Mouse (Mus musculus) neural tube, embryonic 10.5 days (tissue): ENCODE results near the gene 9230112D13Rik.
A peak's percentile ranks its signal among the peaks of the same experiment; 100 is the strongest.

Experiments
- DNase-seq: peaks from one replicate; pipeline ENCODE4 v3.0.0-alpha.2; 2017; ENCODE audit warnings: low spot score; ENCODE audit errors: extremely low spot score

The 9230112D13Rik gene

DNA sequence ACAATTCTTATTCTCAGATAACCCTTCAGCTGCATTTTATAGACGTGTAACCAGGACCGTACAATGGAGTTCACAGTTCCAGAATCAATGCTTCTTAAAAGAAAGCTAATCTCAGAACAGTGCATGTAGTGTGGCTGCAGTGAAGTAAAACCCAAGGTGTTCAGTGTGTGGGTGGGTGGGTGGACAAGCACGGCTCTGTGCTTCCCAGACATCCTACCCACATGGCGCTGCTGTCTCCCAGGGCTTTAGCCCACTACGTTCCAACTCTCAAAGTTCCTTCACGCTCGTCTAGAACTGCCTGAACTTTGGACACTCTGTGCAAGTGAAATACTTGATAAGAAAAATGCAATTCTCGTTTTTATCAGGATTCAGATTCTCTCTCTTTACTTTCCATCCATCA lies at the start of gene 9230112D13Rik:
Gene 9230112D13Rik, minus strand, starts transcription at position 101 of the 400 bp plus-strand sequence.
- no peak for DNase-seq

DNA sequence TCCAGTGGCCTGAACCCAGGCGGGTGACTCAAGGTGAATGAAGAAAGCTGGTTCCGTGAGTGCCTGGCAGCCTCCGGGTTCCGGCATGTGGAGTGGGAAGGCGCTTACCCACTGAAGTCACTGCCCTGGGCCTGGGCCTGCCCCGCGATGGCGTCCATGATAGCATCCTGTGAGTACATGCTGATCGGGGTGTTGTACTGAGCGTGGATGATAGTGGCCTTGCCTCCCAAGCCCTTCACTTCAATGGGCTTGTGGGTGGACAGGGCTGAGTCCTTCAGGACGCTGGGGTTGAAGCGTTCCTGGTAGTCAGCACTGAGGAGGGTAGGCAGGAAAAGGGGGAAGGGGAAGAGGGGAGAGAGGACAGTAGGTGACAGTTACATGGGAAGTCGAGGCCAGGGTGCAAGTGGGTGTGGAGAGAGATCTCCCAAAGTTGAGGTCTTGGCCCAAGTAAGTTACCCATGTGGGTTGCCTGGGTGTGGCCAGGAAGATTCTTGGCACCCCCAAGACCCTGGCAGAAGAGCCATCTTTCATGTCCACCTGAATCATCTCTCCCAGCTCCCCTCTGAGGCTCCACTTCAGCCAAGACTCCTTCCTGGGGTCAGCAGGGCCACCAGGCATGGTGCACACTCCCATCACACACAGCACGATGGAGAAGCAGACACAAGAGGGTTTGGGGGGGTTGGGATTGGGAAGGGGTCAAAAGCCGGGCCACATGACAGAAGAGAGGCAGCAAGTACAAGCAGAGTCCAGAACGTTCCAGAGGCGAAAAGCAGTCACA lies 49.2 kb upstream of the 9230112D13Rik start:
- DNase-seq: no peak

DNA sequence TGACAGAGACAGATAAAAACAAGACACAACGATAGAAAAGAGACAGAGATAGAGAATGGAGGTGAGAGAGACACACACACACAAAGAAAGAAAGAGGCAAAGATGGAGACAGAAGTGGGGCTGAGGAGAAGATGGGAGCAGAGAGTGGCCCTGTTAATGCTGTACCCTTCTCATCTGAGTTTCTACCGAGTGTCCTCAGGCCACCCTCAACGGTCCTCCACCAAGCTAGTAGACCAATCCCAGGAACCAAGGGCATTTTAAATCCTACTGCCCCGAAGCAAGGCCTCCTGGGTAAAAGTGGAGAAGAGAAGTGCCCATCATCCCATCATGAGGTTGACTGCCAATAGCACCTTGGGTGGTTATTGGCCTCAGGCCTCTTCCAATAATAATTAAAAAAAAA lies 48.3 kb upstream of the 9230112D13Rik start:
- DNase-seq: no peak

DNA sequence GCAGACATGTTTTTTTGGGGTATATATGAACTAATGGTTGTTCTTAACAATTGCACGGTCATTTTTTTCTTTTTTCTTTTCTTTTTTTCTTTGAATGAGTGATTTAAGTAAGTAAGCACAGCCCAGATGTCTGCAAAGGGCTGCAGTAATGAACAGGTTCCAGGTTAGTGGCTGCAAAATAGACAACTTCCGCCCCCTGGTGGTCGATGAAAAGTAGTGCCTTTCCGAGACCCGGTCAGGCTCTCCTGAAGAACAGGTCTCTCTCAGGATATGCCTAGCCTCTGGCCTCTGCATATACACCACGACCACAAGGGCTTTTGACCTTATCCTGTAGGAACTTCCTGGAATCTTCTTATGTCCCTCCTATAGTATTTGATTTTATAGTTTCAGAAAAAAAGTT lies 47.7 kb upstream of the 9230112D13Rik start:
- peak; percentile 82 for DNase-seq

DNA sequence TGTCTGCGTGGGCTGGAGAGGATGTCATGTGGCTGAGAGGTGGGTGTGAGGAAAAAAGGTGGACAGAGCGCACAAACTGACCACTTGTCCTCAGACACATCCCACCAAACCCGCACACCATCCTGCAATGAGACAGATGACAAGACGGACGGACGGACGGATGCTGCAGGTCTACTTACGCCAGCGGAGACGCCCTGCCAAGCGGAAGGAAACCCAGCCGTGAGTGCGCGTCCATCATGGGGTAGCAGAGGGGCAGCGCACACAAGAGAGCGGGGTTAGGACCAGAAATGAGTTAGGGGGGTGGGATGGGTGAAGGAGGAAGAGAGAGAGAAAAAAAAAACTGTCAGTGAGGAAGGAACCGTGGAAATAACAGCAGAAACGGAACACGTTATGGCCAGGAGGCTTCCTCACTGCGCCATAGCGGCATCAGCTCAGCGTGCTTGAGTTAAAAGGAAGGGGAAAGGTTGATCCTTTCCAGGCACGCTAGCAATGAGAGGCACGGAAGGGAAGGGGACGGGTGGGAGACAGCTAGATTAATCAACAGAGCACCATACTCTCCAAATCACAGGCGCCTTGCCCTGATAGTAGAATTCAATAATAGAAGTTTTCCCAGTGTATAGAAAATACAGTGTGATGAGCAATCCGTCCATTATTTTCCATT lies 47.1 kb upstream of the 9230112D13Rik start:
- DNase-seq: no peak

DNA sequence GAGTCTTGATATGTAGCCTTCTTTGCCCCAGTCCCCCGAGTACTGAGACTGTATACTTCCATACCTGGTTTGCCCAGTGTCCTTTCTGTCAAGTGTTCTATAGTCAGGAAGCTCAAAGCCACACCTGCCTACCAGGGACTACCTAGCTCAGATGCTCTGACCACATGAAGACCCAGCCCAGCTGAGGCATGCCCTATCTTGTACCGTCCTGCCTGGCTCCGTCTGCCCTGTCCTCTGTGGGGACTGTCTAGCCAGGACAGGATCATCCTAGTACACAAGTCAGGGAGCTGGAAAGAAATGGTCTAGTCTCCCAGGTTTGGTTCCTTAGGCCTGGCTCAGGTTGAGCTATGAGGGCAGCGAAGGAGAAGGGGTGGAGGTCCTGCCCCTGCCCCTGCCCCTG lies 46.0 kb upstream of the 9230112D13Rik start:
- DNase-seq: no peak

DNA sequence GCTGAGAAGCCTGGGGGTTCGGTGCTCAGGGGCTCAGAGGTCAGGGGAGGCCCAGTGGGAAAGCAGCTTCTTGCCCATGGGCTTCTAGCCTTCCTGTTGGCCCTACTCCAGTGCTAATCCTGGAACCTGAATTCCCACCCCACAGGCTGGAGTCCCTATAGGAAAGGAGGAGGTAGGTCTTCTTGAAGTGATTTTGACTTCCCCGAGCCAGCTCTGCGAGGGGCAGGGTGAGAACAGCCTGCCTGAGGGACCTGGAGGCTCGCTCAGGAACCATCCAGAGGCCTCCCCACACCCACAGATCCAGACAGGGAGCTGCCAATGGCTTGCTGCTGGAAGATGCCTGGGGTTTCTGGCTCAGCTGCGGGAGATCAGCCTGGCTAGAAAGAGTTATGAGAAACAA lies 45.1 kb upstream of the 9230112D13Rik start:
- no peak for DNase-seq

DNA sequence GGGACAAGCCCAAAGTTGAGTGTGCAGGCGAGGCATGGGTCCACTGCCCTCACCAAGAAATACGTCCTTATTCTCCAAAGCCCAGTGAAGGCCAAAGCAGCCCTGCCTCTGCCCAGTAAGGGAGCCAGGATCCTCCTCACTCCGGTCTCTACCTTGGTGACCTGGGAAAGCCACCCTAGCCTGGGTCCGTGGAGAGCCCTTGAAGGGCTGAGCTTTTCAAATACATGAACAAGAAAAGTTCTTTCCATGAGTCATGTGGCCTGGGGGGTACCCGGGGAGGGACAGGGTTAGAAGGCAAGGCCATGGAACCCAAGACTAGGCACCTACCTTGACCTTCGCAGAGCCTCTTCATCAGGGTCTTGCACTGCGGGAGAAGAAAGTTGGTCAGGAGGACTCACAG lies 43.9 kb upstream of the 9230112D13Rik start:
- no peak for DNase-seq

DNA sequence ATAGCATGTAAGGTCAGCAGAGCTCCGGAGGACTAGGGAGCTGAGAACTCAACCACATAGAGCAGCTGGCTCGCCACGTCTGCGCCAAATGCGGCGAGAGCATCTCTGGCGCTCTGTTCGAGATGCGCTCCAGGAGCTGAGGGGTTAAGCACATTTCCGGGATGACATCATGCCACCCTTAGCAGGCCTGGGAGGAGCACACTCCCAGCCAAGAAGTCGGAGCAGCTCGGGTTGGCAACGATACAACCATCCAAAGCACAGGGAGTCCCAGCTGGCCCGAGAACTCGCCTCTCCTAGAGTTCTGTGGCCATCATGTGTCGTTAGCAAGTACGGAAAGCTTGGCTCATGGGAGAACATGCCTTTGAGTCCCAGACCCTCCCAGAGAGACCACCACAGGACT lies 43.1 kb upstream of the 9230112D13Rik start:
- no peak for DNase-seq

DNA sequence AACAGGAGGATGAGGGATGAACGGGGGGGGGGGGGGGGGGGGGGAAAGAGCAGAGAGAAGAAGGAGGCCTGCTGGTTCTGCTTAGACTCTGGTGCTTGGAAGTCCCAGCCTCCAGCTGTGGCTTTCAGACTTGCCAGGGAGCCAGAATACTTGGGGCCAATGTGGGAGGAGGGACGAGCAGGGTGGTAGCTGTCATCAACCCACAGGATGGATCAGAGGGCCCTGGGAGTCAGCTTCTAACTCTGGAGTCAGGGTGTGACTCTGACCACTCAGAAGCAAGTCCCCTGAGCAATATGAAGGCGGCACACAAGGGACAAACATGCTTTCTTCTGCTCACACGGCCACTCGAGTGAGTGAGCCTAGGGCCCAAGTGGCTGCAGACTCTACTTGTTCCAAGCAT lies 42.0 kb upstream of the 9230112D13Rik start:
- no peak for DNase-seq

DNA sequence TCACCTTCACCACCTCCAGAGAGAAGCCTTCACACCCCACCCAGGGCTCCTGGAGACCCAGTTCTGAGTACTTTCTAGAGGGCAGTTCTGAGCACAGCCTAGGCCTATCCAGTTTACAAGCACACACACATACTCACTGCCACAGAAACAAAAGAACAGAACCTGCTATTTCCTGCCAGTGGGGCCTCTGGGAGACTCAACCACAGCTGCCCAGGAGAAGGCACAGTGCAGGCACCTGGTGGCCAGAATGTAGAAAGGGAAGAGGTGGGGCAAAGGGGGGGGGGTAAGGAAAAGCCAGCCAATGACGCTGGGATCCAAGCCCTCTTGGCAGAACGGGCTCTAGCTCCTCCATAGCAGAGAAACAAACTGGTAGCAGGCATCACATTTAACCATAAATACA lies 39.8 kb upstream of the 9230112D13Rik start:
- DNase-seq: no peak

DNA sequence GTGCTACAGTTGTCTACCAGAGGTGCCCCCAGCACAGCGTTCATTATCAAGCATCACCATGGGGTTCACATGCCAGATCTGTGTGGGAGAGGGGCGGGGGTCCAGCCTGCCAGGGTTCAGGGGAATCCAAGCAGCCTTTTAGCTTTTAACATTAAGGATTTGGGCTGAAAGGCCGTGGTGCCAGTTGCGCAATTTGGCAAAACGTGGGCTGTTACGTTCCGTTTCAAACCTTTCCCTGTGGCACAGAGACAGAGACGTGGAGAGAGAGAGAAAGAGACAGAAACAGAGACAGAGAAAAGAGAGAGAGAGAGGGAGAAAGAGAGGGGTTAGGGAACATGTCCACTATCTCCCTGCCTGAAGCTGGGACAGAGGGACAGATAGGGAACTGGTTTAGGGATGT lies 39.0 kb upstream of the 9230112D13Rik start:
- no peak for DNase-seq

DNA sequence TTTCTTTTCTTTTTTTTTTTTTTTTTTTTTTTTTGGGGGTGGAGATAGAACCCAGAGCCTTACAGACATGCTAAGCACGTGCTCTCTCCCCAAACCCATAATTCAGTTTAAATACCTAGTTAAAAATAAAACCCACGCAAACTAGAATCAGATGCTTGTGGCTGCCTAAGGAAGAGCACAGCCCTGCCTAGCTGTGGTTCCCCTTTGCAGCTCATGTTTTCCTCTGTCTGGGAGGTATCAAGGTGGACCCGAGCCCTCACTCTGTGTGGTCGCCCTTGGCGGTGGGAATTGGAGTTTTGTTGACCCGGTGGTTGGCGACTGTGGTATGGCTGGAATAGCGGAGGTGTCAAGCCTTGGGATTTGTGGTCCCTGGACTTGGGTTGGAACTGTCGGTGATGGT lies 36.3 kb upstream of the 9230112D13Rik start:
- DNase-seq: no peak

DNA sequence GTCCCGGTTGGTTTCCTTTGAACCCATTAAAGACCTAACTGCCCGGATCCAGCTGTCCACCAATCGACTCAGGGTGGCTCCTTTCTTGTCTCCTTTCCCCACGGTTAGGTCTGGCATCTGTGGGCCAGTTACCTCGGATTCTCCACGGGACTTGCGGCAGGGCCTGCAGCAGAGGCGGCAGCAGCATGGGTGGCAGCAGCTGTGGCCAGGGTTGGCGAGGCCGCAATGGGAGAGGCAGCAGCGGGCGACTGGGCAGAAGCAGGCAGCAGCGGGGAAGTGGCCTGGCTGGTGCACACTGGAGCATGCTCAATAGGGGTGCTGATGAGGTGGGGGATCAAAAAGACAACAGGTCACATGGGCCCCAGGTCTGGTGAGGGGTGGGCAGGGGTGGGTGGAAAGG lies 32.6 kb upstream of the 9230112D13Rik start:
- no peak for DNase-seq

DNA sequence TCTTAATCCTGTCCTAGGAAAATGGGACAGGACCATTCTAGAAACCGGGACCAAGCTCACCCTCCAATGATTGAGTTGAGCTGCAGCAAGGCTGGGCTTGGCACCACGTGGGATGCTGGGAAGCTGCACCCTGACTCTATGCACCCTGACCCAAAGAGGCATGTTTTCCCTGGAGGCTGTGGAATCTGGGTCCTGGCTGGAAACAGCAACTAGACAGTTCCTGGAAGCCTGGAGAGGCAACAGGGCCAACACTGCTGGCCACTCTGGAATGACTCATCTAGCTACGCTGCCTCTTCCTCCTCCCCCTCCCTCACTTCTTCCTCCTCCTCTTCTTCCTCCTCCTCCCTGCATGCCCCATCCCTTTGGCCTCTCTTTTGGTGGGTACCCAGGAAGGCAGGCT lies 31.4 kb upstream of the 9230112D13Rik start:
- DNase-seq: no peak

DNA sequence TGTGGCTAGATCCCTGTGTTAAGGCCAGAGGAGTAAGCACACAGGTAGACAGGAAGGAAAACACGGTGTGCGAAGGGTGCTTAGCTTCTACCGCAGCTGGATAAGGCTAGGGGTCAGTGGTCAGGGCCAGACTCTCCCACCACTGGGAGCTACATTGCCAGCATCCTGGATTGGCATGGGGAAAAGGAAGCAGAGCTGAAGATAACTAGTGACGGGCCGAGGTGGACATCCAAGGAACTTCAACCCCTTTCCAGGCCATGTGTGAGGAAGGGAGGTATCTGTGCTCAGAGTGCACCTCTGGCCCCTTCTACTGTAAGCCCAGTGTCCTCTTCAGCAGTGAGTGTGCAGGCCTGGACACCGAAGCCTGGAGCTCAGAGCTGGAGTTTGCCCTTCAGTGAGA lies 30.9 kb upstream of the 9230112D13Rik start:
- DNase-seq: no peak

DNA sequence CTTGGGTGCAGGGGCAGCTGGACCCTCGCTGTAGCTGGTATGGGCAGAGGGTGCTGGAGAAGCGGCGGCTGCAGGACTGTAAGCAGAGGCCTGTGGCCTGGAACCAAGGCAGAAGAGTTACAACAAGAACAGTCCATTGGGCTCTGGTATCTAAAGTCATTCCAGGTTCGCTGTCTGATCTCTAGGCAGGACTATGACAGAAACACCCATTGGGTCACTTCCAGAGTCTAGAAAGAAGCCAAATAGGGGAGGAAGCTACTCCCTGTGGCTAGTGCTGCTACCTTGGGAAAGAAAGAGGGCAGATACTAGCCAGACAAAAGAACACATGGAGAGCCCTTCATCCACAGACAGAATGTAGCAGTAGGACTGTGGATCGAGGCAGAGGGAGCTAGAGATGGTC lies 29.6 kb upstream of the 9230112D13Rik start:
- no peak for DNase-seq

DNA sequence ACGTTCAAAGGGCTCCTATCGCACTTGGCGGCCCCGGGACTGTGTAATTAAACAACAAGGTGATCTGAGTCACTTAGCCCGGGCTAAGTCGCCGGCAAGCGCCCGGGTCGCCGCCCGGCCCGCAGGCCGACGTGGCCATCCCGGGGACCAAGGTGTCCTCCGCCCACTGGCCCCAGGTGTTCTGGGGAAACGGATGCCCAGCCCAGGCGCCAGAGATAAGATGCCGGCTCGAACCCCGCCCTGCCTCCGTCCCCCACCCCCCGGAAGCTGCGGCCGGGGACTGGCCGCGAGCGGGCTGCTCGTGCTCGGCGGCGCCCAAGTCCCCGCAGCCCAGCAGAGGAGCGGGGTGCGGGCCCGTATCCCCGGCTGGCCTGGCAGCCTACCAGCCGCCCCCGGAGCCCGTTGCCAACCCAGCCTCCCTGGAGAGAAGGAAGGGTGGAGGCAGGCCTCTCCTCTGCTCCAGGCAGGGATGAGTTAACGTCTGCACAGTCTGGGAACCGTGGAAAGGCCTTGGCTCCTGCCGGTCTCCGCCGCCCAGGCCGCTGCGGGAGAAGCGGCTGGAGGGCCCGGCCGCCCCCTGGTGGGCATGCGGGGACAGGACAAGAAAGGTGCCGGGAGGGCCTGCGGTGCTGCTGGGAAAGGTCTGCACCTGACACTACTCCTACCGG lies 26.5 kb upstream of the 9230112D13Rik start:
- DNase-seq: peak; percentile 93

DNA sequence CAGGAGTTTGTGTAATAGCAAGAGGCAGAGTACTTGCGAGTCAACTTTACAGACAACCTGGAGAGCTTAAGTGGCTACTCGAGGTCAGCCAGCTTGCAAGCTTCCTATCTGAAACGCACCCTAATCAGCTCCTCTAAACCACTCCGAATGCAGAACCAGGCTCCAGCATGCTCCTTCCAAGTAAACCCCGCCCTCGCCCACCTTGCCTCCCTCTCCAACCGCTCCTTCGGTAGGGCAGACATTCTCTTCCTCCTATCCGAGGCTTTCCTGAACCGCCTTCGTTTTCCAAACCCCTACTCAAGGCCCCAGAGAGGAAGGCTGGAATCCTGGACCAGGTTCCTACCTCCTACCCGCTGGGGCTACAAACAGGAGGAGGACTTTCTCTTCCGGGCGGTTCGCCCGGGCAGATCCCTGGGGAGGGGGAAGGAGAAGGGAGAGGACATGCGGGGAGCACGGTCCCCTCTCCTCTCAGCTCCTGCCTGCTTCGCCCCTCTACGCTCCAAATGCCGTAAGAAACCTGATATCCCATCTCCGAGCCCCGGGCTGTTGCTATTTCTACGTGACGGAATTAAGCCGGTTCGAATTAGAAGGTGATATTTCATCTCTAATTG lies 25.9 kb upstream of the 9230112D13Rik start:
- peak; percentile 77 for DNase-seq

DNA sequence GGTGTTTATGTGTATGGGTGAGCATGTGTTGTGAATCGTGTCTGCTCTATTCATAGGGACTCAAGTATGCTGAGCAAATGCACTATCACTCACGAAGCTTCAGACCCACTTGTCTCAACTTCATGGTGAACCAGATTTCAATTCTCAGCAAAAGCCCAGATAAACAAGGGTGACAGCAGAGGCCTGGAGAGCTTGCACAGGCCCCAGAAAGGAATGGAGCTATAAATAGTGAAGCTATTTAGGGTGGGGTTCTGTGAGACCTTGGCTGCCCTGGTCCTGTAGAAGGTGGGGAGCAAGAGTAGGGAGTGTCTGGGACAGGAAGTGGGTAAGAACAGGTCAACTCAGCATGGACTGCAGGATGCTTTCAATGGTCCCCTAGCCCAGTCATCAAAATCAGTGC lies 21.9 kb upstream of the 9230112D13Rik start:
- no peak for DNase-seq

DNA sequence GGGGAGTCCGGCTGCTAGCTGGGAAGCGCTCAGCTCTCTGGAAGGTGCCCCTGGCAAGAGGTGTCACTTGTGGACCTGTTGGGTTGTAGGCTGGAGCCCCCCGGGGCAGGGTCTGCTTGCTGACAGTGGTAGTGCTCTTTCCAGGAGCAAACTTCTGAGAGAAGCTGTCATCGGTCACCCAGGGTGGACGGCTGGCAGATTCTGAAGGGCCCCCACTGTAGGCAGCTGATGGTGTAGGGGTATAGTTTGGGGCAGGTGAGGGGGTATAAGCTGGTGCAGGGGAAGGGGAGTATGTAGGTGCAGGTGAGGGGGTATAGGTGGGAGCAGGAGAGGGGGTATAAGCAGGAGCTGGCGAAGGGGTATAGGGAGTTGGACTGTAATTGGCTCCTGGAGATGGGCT lies 21.4 kb upstream of the 9230112D13Rik start:
- no peak for DNase-seq

DNA sequence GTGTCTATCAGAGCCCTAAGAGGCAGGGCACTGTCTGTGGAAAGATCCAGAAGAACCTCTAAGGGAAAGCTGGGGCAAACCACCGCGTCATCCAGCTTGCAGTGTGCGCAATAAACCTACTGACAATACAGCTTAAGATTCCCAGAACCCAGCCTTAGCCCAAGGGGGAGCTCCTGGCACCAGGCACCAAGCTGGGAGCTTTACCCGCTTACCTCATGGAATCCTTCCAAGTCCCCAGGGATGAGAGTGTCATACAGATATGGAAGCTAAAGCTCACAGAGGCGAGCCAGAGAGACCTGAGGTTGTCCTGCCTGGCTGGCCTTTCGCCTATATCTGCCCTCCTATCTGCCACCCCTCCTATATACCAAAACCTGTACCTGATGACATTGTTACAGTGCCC lies 21.0 kb upstream of the 9230112D13Rik start:
- DNase-seq: no peak
